Mouse (Mus musculus) embryonic facial prominence, embryonic 11.5 days (tissue): ENCODE measurements around the gene Ifngr2. TPM values are rescaled to one million over a fixed set of nuclear protein-coding genes. Genes with fewer than 3 reads are reported as not detected.

ENCODE experiments used
- ATAC-seq: fragments of 200-750 bp; cut with Nextera tagmentation; replicated peaks from 2 replicates; pipeline ENCODE4 v1.8.0; 2017; ENCODE audit warnings: low read depth; ENCODE audit not compliant: insufficient number of reproducible peaks, low FRiP score, low TSS enrichment
- DNase-seq: peaks from one replicate; pipeline ENCODE4 v3.0.0-alpha.2; 2015; ENCODE audit warnings: low spot score
- H3K27ac ChIP-seq: fragments of 300-500 bp; sonication (generic); replicated peaks from 2 replicates; pipeline ENCODE4 v1.5.1; 2014; ENCODE audit warnings: mild to moderate bottlenecking, low read depth, low read length, control low read depth
- H3K27me3 ChIP-seq: fragments of 300-500 bp; sonication (generic); 2 replicates; pipeline ENCODE4 v1.6.1; 2014; ENCODE audit warnings: mild to moderate bottlenecking, low read length, moderate library complexity, mixed read lengths; ENCODE audit not compliant: control insufficient read depth, insufficient read depth
- H3K36me3 ChIP-seq: fragments of 300-500 bp; sonication (generic); replicated peaks from 2 replicates; pipeline ENCODE4 v1.6.1; 2014; ENCODE audit warnings: low read depth, mild to moderate bottlenecking, low read length, moderate library complexity, mixed read lengths; ENCODE audit not compliant: control insufficient read depth, insufficient read depth
- H3K4me1 ChIP-seq: fragments of 300-500 bp; sonication (generic); 2 replicates; pipeline ENCODE4 v1.6.1; 2014; ENCODE audit warnings: low read length, mixed read lengths; ENCODE audit not compliant: control insufficient read depth, insufficient read depth
- H3K4me2 ChIP-seq: fragments of 300-500 bp; sonication (generic); 2 replicates; pipeline ENCODE4 v1.6.1; 2014; ENCODE audit warnings: low read depth, mild to moderate bottlenecking, control low read depth, low read length, moderate library complexity
- H3K4me3 ChIP-seq: fragments of 300-500 bp; sonication (generic); 2 replicates; pipeline ENCODE4 v1.5.1; 2014; ENCODE audit warnings: low read depth, low read length, control low read depth
- H3K9ac ChIP-seq: fragments of 300-500 bp; sonication (generic); replicated peaks from 2 replicates; pipeline ENCODE4 v1.6.1; 2014; ENCODE audit warnings: mild to moderate bottlenecking, control low read depth, low read length
- H3K9me3 ChIP-seq: fragments of 300-500 bp; sonication (generic); replicated peaks from 2 replicates; pipeline ENCODE4 v1.6.1; 2016; ENCODE audit warnings: mild to moderate bottlenecking, low read length, inconsistent platforms, mixed read lengths; ENCODE audit not compliant: control insufficient read depth
- WGBS: fragments of 180-500 bp; shearing (Covaris S2); extraction: QIAGEN DNeasy Blood & Tissue Kit; methylation state at CpG from one replicate; pipeline ENCODE4 v1.1.7; 2014; 5-methylcytosine and 5-hydroxymethylcytosine counted together
- microRNA-seq: library from miRNA; unstranded; fragments of <30 nt; microRNA quantifications from one replicate; pipeline ENCODE4, GENCODE M21; 2016; ENCODE audit warnings: borderline number of aligned reads
- polyA plus RNA-seq: library from polyadenylated mRNA; unstranded; fragments of >200 nt; fragmentation: Nextera tagmentation; extraction: Ambion mirVana; gene quantifications from 2 replicates; pipeline ENCODE4 v1.2.1, GENCODE M21; 2014

The Ifngr2 gene
- polyA plus RNA-seq, 1 experiment from 2014 or later, result 41.4 TPM

DNA sequence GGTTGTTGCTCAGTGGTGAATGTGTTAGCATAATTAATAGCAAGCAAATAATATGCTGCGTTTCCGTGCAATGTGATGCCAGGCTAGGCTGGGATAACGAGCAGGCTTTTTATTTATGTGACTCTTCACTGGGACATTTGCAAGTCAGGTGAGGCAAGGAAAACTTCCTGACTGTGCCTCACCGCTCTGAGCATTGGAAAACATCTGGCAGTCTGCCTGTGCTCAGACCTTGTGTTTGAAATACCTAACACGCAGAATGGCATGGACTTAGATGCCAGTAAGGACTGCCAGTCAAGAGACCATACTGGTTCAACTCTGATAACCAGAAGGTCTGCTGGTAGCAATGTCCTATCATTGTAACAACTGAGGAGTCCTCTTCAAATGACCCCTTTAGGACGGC is 58.3 kb downstream of the Ifngr2 start:
- no peak overlapping the region for H3K9ac ChIP-seq
- no peak overlapping the region for H3K27ac ChIP-seq
- no peak for DNase-seq
- H3K27me3 ChIP-seq, result no peaks in the 10 kb centered on the region
- no peak overlapping the region for H3K4me2 ChIP-seq
- ATAC-seq, result no peak
- no peaks in the 10 kb centered on the region for H3K36me3 ChIP-seq
- WGBS, result 84% methylated on average over 6 of the region's 6 CpGs
- H3K9me3 ChIP-seq, result no peaks in the 10 kb centered on the region
- H3K4me1 ChIP-seq, result no peaks in the 10 kb centered on the region
- no peak overlapping the region for H3K4me3 ChIP-seq

DNA sequence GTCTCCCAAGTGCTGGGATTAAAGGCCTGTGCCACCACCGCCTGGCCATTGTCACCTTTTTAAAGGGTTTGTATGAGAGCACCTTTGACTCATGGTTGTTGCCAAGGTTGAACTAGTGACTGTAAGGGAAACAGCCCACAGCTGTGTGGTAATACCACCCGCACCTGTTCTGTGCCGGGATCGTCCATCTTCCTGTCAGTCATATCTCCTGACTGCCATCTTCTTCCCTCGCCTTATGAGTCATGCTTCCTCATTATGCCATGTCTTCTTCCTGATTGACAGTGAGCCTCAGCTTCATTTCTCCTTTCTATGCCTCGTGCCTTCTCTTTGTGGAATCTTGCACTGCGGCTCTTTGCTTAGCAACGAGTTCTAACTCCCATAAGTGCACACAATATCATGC is 60.1 kb downstream of the Ifngr2 start:
- Histone ChIP-seq H3K27ac (no peak overlapping the region), H3K27me3 (no peaks in the 10 kb centered on the region), H3K4me1 (no peaks in the 10 kb centered on the region), H3K9ac (no peak overlapping the region), H3K36me3 (no peaks in the 10 kb centered on the region), H3K9me3 (no peaks in the 10 kb centered on the region), H3K4me2 (no peak overlapping the region), H3K4me3 (no peak overlapping the region)
- DNase-seq, result no peak
- no peak for ATAC-seq
- 90% methylated on average over 8 of the region's 8 CpGs for WGBS

DNA sequence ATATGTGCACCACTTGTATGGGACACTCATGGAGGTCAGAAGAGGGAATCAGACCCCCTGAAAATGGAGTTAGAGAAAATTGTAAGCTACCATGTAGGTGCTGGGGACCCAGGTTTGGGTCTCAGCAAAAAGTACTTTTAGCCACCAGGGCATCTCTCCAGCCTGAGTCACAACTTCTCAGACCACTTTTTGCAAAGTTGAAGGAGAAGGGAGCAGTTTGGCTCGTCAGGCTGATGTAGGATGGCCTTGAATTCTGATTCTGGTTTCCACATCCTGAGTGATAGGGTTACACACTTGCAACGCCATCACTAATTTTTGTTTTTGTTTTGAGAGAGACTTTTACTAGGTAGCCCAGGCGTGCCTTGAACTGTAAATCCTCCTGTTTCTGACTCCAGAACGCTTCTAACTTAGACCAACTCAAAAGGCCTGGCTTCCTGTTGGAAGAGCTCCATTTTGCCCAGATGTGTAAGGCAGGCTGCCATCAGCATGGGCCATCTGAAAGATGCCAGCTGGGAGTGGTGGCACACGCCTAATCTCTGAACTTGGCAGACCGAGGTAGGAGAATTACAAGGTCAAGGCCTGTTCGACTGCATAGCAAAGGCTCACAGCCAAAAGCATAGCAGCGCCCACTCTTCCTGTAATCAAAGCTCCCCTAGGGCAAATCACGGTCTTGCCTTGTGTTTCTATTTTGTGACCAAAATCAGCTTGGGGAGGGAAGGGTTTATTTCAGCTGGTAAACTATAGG is 62.8 kb downstream of the Ifngr2 start:
- H3K4me3 ChIP-seq, result no peak overlapping the region
- 74% methylated on average over 9 of the region's 9 CpGs for WGBS
- no peaks in the 10 kb centered on the region for H3K36me3 ChIP-seq

DNA sequence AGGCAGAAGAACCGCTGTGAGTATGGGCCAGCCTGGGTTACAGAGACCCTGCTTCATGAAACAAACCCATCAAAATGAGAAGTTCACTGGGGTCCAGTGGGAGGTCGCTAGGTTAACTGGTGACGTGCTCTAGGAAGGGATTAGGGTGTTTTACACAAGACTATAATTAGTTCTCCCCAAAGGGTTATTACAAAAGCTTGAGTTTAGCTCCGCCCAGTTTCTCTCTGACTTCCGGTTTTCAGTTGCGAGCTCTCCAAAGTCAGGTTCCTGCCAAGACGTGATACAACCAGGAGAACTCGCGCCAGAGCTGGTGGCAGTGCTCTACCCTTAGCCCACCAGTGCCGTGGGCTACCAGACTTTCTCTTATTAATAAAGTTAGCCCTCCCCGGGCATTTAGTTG is 64.4 kb downstream of the Ifngr2 start:
- Histone ChIP-seq H3K27me3 (no peaks in the 10 kb centered on the region), H3K4me1 (no peaks in the 10 kb centered on the region), H3K36me3 (no peaks in the 10 kb centered on the region), H3K9me3 (no peaks in the 10 kb centered on the region), H3K9ac (no peak overlapping the region), H3K4me2 (no peak overlapping the region), H3K4me3 (no peak overlapping the region), H3K27ac (no peak overlapping the region)
- ATAC-seq, result no peak
- 74% methylated on average over 11 of the region's 11 CpGs for WGBS
- no peak for DNase-seq

More for the DNA sequence above, 62.8 kb downstream of the Ifngr2 start:
- Histone ChIP-seq H3K9me3 (no peaks in the 10 kb centered on the region), H3K27ac (no peak overlapping the region), H3K4me1 (no peaks in the 10 kb centered on the region), H3K27me3 (no peaks in the 10 kb centered on the region), H3K9ac (no peak overlapping the region), H3K4me2 (no peak overlapping the region)
- no peak for ATAC-seq
- DNase-seq, result no peak

DNA sequence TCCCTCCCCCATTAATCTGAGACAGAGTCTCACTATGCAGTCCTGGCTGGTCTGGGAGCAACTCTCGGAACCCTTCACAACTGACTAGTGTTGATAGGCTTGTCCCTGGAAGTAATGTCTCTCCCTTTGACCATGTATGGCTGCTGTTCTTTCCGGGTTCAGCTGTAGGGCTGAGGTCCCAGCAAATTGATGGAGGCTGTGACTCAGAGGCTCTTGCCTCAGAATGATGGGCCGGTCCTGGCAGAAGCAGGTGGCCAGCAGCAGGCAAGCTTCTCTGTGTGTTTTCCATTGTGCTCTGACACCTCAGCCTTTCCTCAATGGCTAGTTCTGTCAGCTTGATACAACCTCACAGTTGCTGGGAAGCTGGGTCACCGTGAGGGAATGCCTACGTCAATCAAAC is 65.7 kb downstream of the Ifngr2 start:
- no peak for DNase-seq
- Histone ChIP-seq H3K27me3 (no peaks in the 10 kb centered on the region), H3K4me3 (no peak overlapping the region), H3K4me2 (no peak overlapping the region), H3K9ac (no peak overlapping the region), H3K9me3 (no peaks in the 10 kb centered on the region), H3K4me1 (no peaks in the 10 kb centered on the region), H3K36me3 (no peaks in the 10 kb centered on the region), H3K27ac (no peak overlapping the region)
- 71% methylated on average over 5 of the region's 5 CpGs for WGBS
- ATAC-seq, result no peak

DNA sequence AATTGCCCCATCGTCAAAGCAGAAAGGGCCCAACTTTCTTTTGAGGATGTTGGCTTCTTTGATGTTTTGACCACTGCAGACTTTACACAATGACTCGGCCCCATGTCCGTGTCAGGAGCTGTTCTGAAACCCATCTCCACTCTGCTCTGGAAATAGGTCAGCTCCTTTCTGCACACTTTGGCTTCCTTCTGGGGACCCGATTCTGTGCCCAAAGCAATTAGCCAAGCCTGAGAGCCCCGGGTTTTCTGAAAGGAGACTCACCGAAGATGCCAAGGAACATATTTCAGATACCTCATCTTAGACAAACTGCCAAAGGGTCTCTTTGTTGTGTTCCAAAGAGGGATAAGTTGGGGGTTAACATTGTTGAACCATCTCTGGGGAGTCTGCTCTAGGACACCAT is 67.7 kb downstream of the Ifngr2 start:
- no peak overlapping the region for H3K4me3 ChIP-seq
- H3K9ac ChIP-seq, result no peak overlapping the region
- H3K36me3 ChIP-seq, result no peaks in the 10 kb centered on the region
- no peak overlapping the region for H3K4me2 ChIP-seq
- no peak for DNase-seq
- H3K4me1 ChIP-seq, result no peaks in the 10 kb centered on the region
- no peak for ATAC-seq
- WGBS, result 83% methylated on average over 6 of the region's 6 CpGs
- H3K9me3 ChIP-seq, result no peaks in the 10 kb centered on the region
- H3K27me3 ChIP-seq, result no peaks in the 10 kb centered on the region
- no peak overlapping the region for H3K27ac ChIP-seq

Small RNA genes lying within 50 kb of the gene (microRNA-seq; reads per million reads assigned to microRNA genes)
- not detected for gene Mir6367

Other genes starting within 250 kb of the Ifngr2 start
- gene Ifnar2, start 174.3 kb upstream of the Ifngr2 start, polyA plus RNA-seq, result 36.2 and 36.3 TPM in 2 replicates
- not detected in 2 replicates for gene Gm21970, start 155.4 kb upstream of the Ifngr2 start, polyA plus RNA-seq
- 9.8 and 9.9 TPM in 2 replicates for gene Il10rb, start 140.9 kb upstream of the Ifngr2 start, polyA plus RNA-seq
- 51.5 and 57.4 TPM in 2 replicates for gene Ifnar1, start 61.8 kb upstream of the Ifngr2 start, polyA plus RNA-seq
- 39.8 and 41.6 TPM in 2 replicates for gene Tmem50b, start 50.7 kb downstream of the Ifngr2 start, polyA plus RNA-seq
- 3.5 and 4.7 TPM in 2 replicates for gene Dnajc28, start 72.0 kb downstream of the Ifngr2 start, polyA plus RNA-seq
- gene Gart, start 99.9 kb downstream of the Ifngr2 start, polyA plus RNA-seq, result 113 and 117 TPM in 2 replicates
- gene Son, start 100.4 kb downstream of the Ifngr2 start, polyA plus RNA-seq, result 135 and 143 TPM in 2 replicates
- gene Donson, start 141.7 kb downstream of the Ifngr2 start, polyA plus RNA-seq, result 32.4 and 36.7 TPM in 2 replicates
- 66.7 and 76.4 TPM in 2 replicates for gene Cryzl1, start 181.9 kb downstream of the Ifngr2 start, polyA plus RNA-seq
- 36.5 and 40.1 TPM in 2 replicates for gene Itsn1, start 182.2 kb downstream of the Ifngr2 start, polyA plus RNA-seq